Mouse (Mus musculus) CH12.LX (cell line): ENCODE results near the gene Cacnb4. TPM values are rescaled to one million over a fixed set of nuclear protein-coding genes. Genes with fewer than 3 reads are reported as not detected.

Source experiments
- DNase-seq: peaks from one replicate; pipeline ENCODE4 v3.0.0-alpha.2; 2013; ENCODE audit errors: extremely low read depth
- H3K27ac ChIP-seq: 2 replicates; pipeline ENCODE4 v1.5.1; 2012; ENCODE audit warnings: low read depth, mild to moderate bottlenecking, control low read depth, moderate library complexity; ENCODE audit not compliant: insufficient read depth
- H3K27me3 ChIP-seq: replicated peaks from 2 replicates; pipeline ENCODE3; 2012; ENCODE audit warnings: inconsistent platforms
- H3K36me3 ChIP-seq, 2 experiments: replicated peaks in 1 of 2; 2 replicates each; pipeline versions ENCODE3 to v1.6.1; 2012; ENCODE audit warnings: inconsistent platforms in 1 of 2, low read length in 1 of 2, mild to moderate bottlenecking in 1 of 2, mixed read lengths in 1 of 2, moderate library complexity in 1 of 2; ENCODE audit not compliant: control insufficient read depth in 1 of 2, insufficient read depth in 1 of 2
- H3K4me1 ChIP-seq, 2 experiments: 2 replicates each; pipeline ENCODE4 v1.6.1; 2012; ENCODE audit warnings: inconsistent platforms in 1 of 2, moderate library complexity in 1 of 2; ENCODE audit not compliant: insufficient read depth in 2 of 2, control insufficient read depth in 1 of 2
- H3K4me2 ChIP-seq: 2 replicates; pipeline ENCODE4 v1.6.1; 2012; ENCODE audit warnings: low read depth, mild to moderate bottlenecking, control low read depth; ENCODE audit not compliant: poor library complexity, insufficient read depth, severe bottlenecking
- H3K4me3 ChIP-seq, 3 experiments: fragments of 150-350 bp in 1 of 3; sonication (generic) in 1 of 3; replicated peaks in 1 of 3; 2 replicates each; pipeline versions ENCODE3 to v1.5.1; 2011 to 2012; ENCODE audit warnings: low read depth in 2 of 3, low read length in 2 of 3, mild to moderate bottlenecking in 2 of 3, moderate library complexity in 2 of 3, control low read depth in 1 of 3, improper control_type of control experiment in 1 of 3, inconsistent platforms in 1 of 3, mixed read lengths in 1 of 3; ENCODE audit not compliant: poor library complexity in 1 of 3
- H3K79me2 ChIP-seq: replicated peaks from 2 replicates; pipeline ENCODE4 v1.6.1; 2012; ENCODE audit warnings: mild to moderate bottlenecking, moderate library complexity; ENCODE audit not compliant: control insufficient read depth, poor library complexity, insufficient read depth, severe bottlenecking; ENCODE audit errors: extremely low read depth
- H3K9ac ChIP-seq: 2 replicates; pipeline ENCODE4 v1.6.1; 2012; ENCODE audit warnings: low read depth, mild to moderate bottlenecking, control low read depth, moderate library complexity; ENCODE audit not compliant: insufficient read depth
- H3K9me3 ChIP-seq: replicated peaks from 2 replicates; pipeline ENCODE3; 2012; ENCODE audit warnings: low read length, inconsistent platforms, mixed read lengths
- CHD1 ChIP-seq: IDR thresholded peaks from 2 replicates; pipeline ENCODE4 v1.6.1; 2012; ENCODE audit warnings: low read depth, low read length, improper control_type of control experiment, inconsistent platforms
- CHD2 ChIP-seq: IDR thresholded peaks from 2 replicates; pipeline ENCODE4 v1.6.1; 2011; ENCODE audit warnings: low read length, improper control_type of control experiment
- E2F4 ChIP-seq: IDR thresholded peaks from 2 replicates; pipeline ENCODE4 v1.6.1; 2011; ENCODE audit warnings: low read depth, low read length, improper control_type of control experiment; ENCODE audit not compliant: insufficient replicate concordance
- EP300 ChIP-seq: IDR thresholded peaks from 2 replicates; pipeline ENCODE4 v1.6.1; 2011; ENCODE audit warnings: low read length, improper control_type of control experiment
- ETS1 ChIP-seq: conservative IDR thresholded peaks from 2 replicates; pipeline ENCODE4 v1.6.1; 2012; ENCODE audit warnings: low read depth, mild to moderate bottlenecking, inconsistent platforms, low read length, improper control_type of control experiment, moderate library complexity
- IRF4 ChIP-seq: IDR thresholded peaks from 2 replicates; pipeline ENCODE4 v1.6.1; 2014; ENCODE audit warnings: low read depth, mild to moderate bottlenecking, inconsistent platforms, low read length, improper control_type of control experiment
- JUN ChIP-seq: IDR thresholded peaks from 2 replicates; pipeline ENCODE4 v1.6.1; 2011; ENCODE audit warnings: low read depth, mild to moderate bottlenecking, low read length, improper control_type of control experiment, moderate library complexity; ENCODE audit not compliant: insufficient read depth
- MAFK ChIP-seq: IDR thresholded peaks from 2 replicates; pipeline ENCODE4 v1.6.1; 2011; ENCODE audit warnings: low read length, improper control_type of control experiment; ENCODE audit not compliant: insufficient replicate concordance
- MAX ChIP-seq: IDR thresholded peaks from 2 replicates; pipeline ENCODE4 v1.6.1; 2011; ENCODE audit warnings: low read length, improper control_type of control experiment
- MEF2A ChIP-seq: IDR thresholded peaks from 2 replicates; pipeline ENCODE4 v1.6.1; 2014; ENCODE audit warnings: low read depth, mild to moderate bottlenecking, inconsistent platforms, low read length, improper control_type of control experiment, borderline replicate concordance
- MXI1 ChIP-seq: IDR thresholded peaks from 2 replicates; pipeline ENCODE4 v1.6.1; 2011; ENCODE audit warnings: mild to moderate bottlenecking, low read depth, low read length, improper control_type of control experiment
- MYC ChIP-seq: IDR thresholded peaks from 2 replicates; pipeline ENCODE4 v1.6.1; 2011; ENCODE audit warnings: low read depth, mild to moderate bottlenecking, improper control_type of control experiment, low read length
- NELFE ChIP-seq: IDR thresholded peaks from 2 replicates; pipeline ENCODE4 v1.6.1; 2011; ENCODE audit warnings: low read depth, low read length, improper control_type of control experiment
- NRF1 ChIP-seq: IDR thresholded peaks from 2 replicates; pipeline ENCODE4 v1.6.1; 2014; ENCODE audit warnings: low read depth, mild to moderate bottlenecking, inconsistent platforms, low read length, improper control_type of control experiment, moderate library complexity
- PAX5 ChIP-seq: IDR thresholded peaks from 2 replicates; pipeline ENCODE4 v1.6.1; 2012; ENCODE audit warnings: low read length, inconsistent platforms, mixed read lengths
- POLR2A ChIP-seq: IDR thresholded peaks from 2 replicates; pipeline ENCODE4 v1.6.1; 2011; ENCODE audit warnings: low read depth, mild to moderate bottlenecking, improper control_type of control experiment, low read length
- POLR2AphosphoS2 ChIP-seq: IDR thresholded peaks from 2 replicates; pipeline ENCODE4 v1.6.1; 2011; ENCODE audit warnings: low read depth, low read length, improper control_type of control experiment
- RAD21 ChIP-seq: IDR thresholded peaks from 2 replicates; pipeline ENCODE4 v1.6.1; 2011; ENCODE audit warnings: low read depth, mild to moderate bottlenecking, low read length, improper control_type of control experiment, moderate library complexity
- SIN3A ChIP-seq: IDR thresholded peaks from 2 replicates; pipeline ENCODE4 v1.6.1; 2012; ENCODE audit warnings: low read length, improper control_type of control experiment, inconsistent platforms
- SMC3 ChIP-seq: IDR thresholded peaks from 2 replicates; pipeline ENCODE4 v1.6.1; 2011; ENCODE audit warnings: low read depth, low read length, improper control_type of control experiment
- TBP ChIP-seq: conservative IDR thresholded peaks from 2 replicates; pipeline ENCODE4 v1.6.1; 2011; ENCODE audit warnings: low read depth, low read length, improper control_type of control experiment
- TCF12 ChIP-seq: IDR thresholded peaks from 2 replicates; pipeline ENCODE4 v1.6.1; 2014; ENCODE audit warnings: low read depth, mild to moderate bottlenecking, inconsistent platforms, low read length, improper control_type of control experiment
- UBTF ChIP-seq: IDR thresholded peaks from 2 replicates; pipeline ENCODE4 v1.6.1; 2012; ENCODE audit warnings: low read depth, mild to moderate bottlenecking, inconsistent platforms, low read length, improper control_type of control experiment, moderate library complexity
- USF2 ChIP-seq: conservative IDR thresholded peaks from 2 replicates; pipeline ENCODE4 v1.6.1; 2011; ENCODE audit warnings: low read depth, low read length, improper control_type of control experiment
- ZC3H11A ChIP-seq: IDR thresholded peaks from 2 replicates; pipeline ENCODE4 v1.6.1; 2012; ENCODE audit warnings: low read depth, mild to moderate bottlenecking, inconsistent platforms, low read length, improper control_type of control experiment
- ZKSCAN1 ChIP-seq: IDR thresholded peaks from 2 replicates; pipeline ENCODE4 v1.6.1; 2012; ENCODE audit warnings: low read depth, inconsistent platforms, low read length, improper control_type of control experiment, borderline replicate concordance
- dilution Hi-C: fragments of 300-500 bp; cut with MboI; formaldehyde crosslinking; loops from 2 replicates; pipeline ENCODE4 v1.14.3; 2020; ENCODE audit warnings: low sequenced_read_pairs; ENCODE audit not compliant: extremely low pct_unique_long_range_greater_than_20kb, extremely low pct_ligation_motif_present
- in situ Hi-C: fragments of 300-500 bp; cut with MboI; formaldehyde crosslinking; loops from 3 replicates; pipeline ENCODE4 v1.14.3; 2019; ENCODE audit warnings: low sequenced_read_pairs, low pct_ligation_motif_present, low pct_unique_long_range_greater_than_20kb, mixed read lengths
- polyA plus RNA-seq: library from polyadenylated mRNA; unstranded; fragments of >175 nt; gene quantifications from 2 replicates; pipeline ENCODE4 v1.2.1, GENCODE M21; 2012; ENCODE audit warnings: low read depth; ENCODE audit not compliant: insufficient read length
- total RNA-seq, 2 experiments: library from RNA; depleted of rRNA; stranded (reverse); fragments of 300-350 nt in 1 of 2; fragments of >200 nt in 1 of 2; gene quantifications; 2 replicates each; pipeline ENCODE4 v1.2.3; 2012 to 2014

Gene Cacnb4
- total and polyA plus RNA-seq, 3 experiments, result 0.77 to 3.4 (median 1.5) TPM

DNA sequence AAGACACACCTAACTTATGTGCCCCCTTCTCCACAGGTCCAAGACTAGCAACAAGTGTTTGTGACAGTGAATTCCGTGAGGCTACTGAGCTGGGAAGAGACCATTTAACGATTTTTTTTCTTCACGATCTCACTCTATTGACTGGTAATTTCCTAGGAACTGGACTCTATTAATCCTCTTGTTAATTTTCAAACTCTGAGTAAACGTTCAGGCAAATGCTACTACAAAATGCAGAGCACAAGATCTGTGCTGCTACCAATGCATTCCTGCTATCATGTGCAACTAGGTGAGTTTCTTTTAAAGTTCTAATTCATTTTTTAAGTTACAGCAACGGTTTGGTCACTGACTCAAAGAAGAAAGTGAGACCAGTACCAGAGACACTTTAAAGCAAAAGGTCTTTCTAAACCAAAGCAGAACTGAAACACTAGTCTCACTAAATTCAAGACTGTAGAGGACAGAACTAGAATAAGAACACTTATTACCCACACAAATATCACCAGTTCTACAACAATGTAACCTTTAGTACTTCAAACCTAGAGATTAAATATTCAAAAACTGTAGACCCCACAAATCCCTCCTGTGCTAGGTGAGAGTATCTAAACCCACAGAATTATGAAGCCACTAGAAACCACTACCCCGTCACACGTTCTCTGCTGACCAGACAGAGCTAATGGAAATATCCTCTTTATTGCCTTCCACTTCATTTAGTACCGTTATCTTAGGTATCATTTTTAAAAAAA is 253.6 kb downstream of the Cacnb4 start (continued):
- TF ChIP-seq NELFE, result no peak
- peak; percentile 2; the same call in 1 of the 2 replicates for TF ChIP-seq ETS1
- no peak for TF ChIP-seq MYC
- no peak for TF ChIP-seq UBTF
- no peak for TF ChIP-seq NRF1
- no peak; the same call in 1 of the 2 replicates for TF ChIP-seq MXI1
- TF ChIP-seq EP300, result peak; percentile 95
- TF ChIP-seq USF2, result no peak
- 0 out of 2 replicates have a peak, but pooled peaks have one; percentile 45 for TF ChIP-seq E2F4
- peak; percentile 63; the same call in 1 of the 2 replicates for TF ChIP-seq SIN3A
- peak; percentile 42; the same call in 1 of the 2 replicates for TF ChIP-seq MEF2A
- no peak for TF ChIP-seq SMC3
- TF ChIP-seq CHD2, result peak; percentile 40; the same call in 1 of the 2 replicates
- TF ChIP-seq RAD21, result no peak
- TF ChIP-seq POLR2A, result no peak
- 0 out of 2 replicates have a peak, but pooled peaks have one; percentile 41 for TF ChIP-seq TBP
- no peak for TF ChIP-seq ZKSCAN1
- TF ChIP-seq IRF4, result peak; percentile 96
- no peak for TF ChIP-seq PAX5
- TF ChIP-seq TCF12, result no peak
- TF ChIP-seq ZC3H11A, result no peak
- TF ChIP-seq MAX, result 0 out of 2 replicates have a peak, but pooled peaks have one; percentile 15
- TF ChIP-seq, all 38 proteins: peak for 13

DNA sequence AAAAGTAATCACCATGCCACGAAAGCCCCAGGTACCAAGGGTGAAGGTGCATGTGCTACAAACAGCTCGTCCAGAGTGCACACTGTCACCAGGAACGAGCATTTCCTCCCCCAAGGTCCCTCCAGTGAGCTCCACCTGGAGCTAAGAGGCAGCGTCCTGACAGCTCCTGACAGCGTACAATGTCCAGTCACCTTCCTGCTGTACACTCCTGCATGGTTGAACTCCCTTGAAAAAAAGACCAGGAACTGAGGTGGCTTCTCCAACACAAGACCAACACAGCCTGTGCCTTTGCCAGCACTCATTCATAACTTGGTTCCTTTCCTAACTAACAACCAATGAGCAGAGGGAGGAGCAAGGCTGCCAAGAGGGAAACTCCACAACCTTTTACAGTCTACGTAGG is 255.4 kb downstream of the Cacnb4 start:
- no peaks in the 10 kb centered on the region for H3K27me3 ChIP-seq
- DNase-seq, result no peak
- H3K4me2 ChIP-seq, result no peak overlapping the region
- H3K36me3 ChIP-seq, result peaks cover 0 to 7% of the 10 kb centered on the region in 2 experiments
- H3K27ac ChIP-seq, result no peak overlapping the region
- dilution Hi-C loops, result no loop called here
- H3K4me1 ChIP-seq, result peaks cover 29 to 72% of the 10 kb centered on the region in 2 experiments
- no peak for TF ChIP-seq CHD1
- TF ChIP-seq ZKSCAN1, result no peak
- TF ChIP-seq MAFK, result no peak
- no peak for TF ChIP-seq ETS1
- no peak for TF ChIP-seq POLR2AphosphoS2
- no peak for TF ChIP-seq SMC3
- no peak for TF ChIP-seq MYC
- TF ChIP-seq EP300, result no peak
- no peak for TF ChIP-seq JUN
- TF ChIP-seq MEF2A, result no peak
- TF ChIP-seq NELFE, result no peak
- TF ChIP-seq NRF1, result no peak
- no peak for TF ChIP-seq PAX5
- no peaks in the 10 kb centered on the region for H3K9me3 ChIP-seq
- in situ Hi-C loops, result loop anchor here (25.0 kb wide), 1 partner anchor 166 kb away; no protein-coding TSS in a partner anchor
- no peak overlapping the region for H3K9ac ChIP-seq
- H3K79me2 ChIP-seq, result peaks cover 78% of the 10 kb centered on the region
- peak overlapping the region in 1 of 3 experiments; percentile 22 for H3K4me3 ChIP-seq
